Mouse (Mus musculus): ENCODE measurements around the gene Gm10961. TPM values are rescaled to one million over a fixed set of nuclear protein-coding genes. Genes with fewer than 3 reads are reported as not detected.

The Gm10961 gene
- total RNA-seq (2021), result not detected
- long read RNA-seq, experiment 1, result 0 reads
- long read RNA-seq, experiment 2, result 0 reads

DNA sequence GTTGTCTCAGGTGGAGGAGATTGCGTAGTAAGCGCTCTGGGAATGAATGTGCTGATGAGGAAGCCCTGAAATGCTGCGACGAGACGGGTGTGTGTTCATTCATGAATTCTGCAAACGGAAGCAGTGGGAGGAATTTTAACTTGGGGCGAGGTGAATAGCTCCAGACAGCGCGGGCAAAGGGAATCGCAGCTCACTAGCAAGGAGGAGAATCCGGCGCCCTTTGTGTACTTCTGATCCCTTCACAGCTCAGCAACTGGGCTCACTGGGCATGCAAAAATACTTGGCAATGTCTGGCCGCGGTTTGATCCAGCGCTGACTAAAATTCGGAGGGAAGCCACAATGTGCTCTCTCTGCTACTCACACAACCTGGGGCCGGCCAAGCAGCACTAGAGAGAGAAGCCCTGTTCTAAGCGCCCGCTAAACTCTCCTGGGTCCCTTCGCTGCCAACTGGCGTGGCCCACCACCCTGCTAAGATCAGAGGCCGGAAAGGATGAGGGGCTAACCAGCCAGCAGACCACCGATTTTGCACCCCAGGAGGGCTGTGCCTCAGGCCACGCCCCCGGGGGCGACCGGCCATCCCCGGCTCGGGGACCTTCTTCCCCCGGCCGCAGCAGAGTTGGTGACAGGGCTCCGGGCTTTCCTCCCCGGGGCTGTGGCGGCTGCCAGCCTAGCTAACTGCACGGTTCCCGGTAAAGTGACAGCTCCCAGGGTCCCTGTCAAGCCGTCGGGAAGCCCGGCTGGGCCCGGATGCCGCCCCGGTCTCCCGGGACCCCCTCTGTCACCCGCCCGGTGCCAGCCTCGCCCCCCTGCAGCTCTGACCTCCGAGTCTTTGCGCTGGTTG, at the start of gene Gm10961:
Gm10961 (plus strand) TSS at position 641 of the 841 bp plus-strand sequence.
- DNase-seq (ENCODE audit: low spot score in 2 of 2), result peak; percentile 36 to 62

GRCm38 (mm10) chr3:107582130-107582874, 48.8 kb upstream of the Gm10961 start:
- DNase-seq (ENCODE audit: low spot score in 2 of 2), result no peak

GRCm38 (mm10) chr3:107582875-107583767, 48.0 kb upstream of the Gm10961 start:
- no peak for DNase-seq (ENCODE audit: low spot score in 2 of 2)

- DNase-seq (ENCODE audit: low spot score in 2 of 2), result no peak
These were observed 47.2 kb upstream of the Gm10961 start for GRCm38 (mm10) chr3:107583893-107584292.

DNA sequence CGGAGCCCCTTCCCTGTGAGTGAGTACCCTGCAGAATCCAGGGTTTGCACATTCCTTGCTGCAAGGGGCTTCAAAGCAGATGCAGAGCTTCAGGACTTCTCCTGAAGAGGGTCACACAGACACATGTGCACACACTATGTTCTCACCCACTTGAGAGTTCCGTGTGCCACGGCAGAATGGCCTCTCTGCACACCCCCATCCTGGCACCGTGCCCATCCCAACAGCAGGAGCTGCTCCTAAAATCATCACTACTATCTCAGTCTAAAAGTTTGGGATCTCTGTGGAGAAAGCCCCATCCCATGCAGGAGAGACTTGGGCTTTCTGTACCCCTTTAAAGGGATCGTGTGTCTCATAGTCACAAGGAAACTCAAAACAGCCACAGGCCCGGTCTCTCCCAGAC, 44.6 kb upstream of the Gm10961 start:
- DNase-seq (ENCODE audit: low spot score in 2 of 2), result no peak

DNA sequence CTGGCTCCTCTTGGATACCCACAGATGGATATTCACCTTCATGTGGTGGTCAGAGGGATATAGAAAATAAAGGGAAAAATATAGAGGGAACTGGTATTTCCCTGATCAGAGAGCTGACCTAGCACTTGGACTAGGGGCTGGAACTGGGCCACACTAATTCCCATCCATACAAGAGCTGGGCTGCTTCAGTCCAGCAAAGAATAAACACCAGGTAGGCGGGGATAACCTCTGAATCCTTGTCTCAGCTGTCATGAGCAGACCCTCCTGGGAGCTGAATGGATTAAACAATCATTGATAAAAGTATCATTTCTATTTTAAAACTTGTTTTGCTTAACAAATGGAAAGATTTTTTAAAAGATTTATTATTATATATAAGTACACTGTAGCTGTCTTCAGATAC, 39.5 kb upstream of the Gm10961 start:
- DNase-seq (ENCODE audit: low spot score in 2 of 2), result no peak

- DNase-seq (ENCODE audit: low spot score in 2 of 2), result no peak
These were observed 37.5 kb upstream of the Gm10961 start for GRCm38 (mm10) chr3:107593632-107594031.

DNA sequence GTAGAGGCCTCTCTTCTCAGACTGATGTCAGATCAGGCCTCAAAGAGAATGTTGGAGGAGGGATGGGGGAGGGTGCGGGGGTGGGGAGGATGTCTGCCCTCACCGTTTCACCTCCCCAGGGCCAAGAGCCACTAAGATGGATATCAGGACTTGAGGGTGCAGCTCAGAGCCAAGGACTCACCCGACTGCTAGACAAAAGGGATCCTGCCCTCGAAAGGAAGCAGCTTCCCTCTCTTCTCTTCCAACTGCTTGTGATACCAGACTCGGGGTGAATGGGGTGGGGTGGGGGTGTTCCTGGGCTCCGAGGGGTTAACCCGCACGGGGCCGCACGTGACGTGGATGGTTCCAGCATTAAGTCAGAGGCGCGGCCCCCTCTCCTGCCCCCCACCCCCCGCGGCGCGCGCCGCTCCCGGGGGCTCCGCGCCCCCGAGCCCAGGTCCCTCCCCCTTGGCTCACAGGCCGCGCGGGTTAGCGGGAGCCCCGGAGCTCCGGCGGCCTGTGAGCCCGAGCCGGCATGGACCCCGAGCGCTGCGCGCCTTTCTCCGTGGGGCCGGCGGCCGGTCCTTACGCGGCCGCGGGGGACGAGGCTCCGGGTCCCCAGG, 36.4 kb upstream of the Gm10961 start, which contains the start of gene Alx3:
Alx3 (plus strand) TSS at position 370 of the 602 bp plus-strand sequence.
- DNase-seq (ENCODE audit: low spot score in 2 of 2), result no peak

DNA sequence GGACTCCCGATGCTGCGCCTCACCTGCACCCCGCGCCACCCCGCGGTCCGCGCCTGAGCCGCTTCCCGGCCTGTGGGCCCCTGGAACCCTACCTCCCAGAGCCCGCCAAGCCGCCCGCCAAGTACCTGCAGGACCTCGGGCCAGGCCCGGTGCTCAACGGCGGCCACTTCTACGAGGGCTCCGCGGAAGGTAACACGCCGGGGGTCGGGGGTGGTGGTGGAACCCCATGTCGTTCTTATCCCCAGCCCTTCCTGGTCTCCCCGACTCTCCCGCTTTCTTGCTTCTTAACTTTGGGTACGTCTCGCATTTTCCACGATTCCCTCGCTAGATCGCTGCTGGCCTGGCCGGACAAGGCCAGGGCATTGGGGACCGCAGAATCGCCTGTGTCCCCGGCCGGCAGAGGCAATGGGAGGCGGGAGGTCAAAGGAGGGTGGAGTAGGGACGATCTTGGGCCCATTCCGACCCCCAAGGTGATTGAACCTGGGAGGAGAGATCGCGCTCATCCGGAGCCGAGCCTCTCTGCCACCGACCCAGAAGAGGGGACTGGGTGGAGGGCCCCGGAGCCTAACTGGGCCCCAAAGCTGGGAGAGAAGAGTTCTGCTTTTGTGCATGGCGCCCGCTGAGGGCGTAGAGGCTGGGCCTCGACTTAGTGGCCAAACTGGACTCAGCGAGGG, 35.7 kb upstream of the Gm10961 start:
- no peak for DNase-seq (ENCODE audit: low spot score in 2 of 2)

DNA sequence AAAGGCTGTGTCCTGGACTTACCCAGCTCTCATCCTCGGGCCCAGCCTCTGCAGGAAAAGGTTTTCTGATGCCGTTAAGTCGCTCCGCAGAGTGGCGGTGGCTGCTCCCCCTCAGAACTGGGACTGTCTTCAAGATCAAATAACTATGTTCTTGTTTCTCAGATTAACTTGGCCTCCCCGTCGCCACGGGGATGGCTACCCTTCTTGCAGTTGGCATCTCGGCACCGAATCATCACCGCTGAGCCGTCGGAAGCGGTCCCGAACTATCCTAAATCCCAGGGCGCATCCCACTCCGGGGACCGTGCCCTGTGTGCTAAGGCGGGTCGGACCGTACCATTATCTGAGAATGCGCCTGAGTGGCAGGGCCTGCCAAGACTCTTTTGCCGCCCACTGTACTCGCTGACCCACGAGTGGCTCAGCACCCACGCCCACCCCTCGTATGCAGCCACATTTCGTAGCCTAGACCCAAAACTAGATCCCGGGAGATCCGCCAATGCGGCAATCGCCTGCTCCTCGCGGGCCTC, 35.1 kb upstream of the Gm10961 start:
- no peak for DNase-seq (ENCODE audit: low spot score in 2 of 2)

GRCm38 (mm10) chr3:107596559-107596958, 34.6 kb upstream of the Gm10961 start:
- no peak for DNase-seq (ENCODE audit: low spot score in 2 of 2)

DNA sequence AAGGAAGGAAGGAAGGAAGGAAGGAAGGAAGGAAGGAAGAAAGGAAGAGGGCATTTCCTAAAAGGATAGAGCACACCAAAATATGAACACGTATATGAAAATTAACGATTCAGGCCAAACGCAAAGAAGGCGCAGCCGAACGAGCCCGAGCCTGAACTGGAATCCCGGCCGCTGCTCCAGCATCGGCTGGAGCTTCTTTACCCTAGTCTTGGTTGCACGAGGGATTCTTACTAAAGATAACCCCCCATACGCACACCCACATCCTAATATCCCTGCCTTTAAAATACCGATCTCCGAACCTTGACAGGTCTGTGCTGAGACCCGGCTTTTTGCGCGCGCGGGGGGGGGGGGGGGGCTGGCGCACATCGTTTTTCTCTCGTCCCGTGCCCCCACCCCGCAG, 34.0 kb upstream of the Gm10961 start:
- DNase-seq (ENCODE audit: low spot score in 2 of 2), result no peak

DNA sequence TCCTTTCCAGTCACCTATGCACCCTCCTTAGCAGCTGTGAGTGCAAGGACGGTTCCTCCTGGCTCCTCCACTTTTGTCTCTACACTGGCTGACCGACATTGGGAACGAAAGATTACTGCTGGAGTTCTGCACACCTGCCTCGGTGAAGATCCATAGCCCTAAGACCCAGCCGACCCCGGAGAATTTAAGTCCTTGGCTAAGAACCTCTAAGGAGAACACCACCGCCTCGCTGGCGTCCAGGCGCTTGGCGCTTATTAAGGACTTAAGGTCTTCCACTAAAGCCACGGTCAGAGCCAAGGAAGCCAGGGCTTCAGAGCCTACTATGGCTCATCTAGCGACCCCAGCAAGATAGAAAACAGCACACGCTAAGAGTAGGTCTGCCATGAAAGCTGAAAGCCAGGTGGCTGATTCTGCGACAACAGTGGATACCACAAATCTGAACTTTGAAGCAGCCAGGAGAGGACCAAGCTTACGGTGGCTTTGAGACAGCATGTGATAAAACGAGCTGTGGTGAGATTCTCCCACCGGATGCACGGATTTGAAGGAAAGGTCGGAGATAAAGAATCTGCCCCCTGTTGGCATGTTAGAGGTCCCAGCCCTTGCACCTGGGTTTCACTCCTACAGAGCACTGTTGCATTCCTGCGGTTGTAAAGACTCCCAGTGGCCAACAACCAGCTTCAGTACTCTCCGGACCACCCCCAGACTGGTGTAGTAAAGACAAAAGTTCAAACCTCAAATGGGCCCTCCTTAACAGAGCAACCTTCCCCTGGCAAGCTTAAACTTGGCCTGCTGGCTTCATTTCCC, 33.3 kb upstream of the Gm10961 start:
- DNase-seq (ENCODE audit: low spot score in 2 of 2), result no peak

DNA sequence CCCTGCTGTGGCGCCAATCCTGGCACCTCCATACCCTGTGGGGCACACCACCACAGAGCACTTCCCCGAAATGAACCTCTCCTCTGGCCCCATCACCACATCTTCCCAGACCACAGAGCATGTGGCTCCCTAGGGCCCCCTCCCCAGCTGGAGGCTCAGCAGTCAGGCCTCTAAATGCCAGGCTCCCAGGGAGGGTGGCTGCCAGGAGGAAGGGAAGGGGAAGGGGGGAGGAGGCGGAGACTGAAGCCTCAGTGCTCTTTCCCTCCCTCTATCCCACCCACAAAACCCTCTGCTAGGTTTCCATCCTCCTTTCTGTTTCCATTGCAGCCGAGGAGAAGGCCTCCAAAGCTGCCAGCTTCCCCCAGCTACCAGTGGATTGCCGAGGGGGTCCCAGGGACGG, 31.0 kb upstream of the Gm10961 start:
- no peak for DNase-seq (ENCODE audit: low spot score in 2 of 2)

DNA sequence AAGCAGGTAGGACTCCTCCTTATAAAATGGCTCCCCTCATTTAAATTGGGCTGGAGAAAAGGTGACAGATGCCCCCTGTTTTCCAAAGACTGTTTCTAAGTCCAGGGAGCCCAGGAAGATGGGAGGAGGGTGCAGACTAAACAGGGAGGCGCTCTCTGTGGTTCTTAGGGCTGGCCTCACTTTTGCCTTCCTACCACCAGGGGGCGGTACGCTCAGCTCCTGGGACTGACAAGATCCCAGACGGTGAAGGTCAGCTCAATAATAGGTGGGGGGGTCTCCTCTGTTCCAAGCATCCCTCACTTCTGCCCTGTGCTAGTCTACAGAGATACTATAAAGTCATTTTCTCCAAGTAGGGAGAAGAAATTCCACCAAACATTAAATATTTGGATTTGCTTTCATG, 25.8 kb upstream of the Gm10961 start:
- DNase-seq (ENCODE audit: low spot score in 2 of 2), result peak; percentile 45 to 60

- DNase-seq (ENCODE audit: low spot score in 2 of 2), result no peak
These were observed 23.9 kb upstream of the Gm10961 start for GRCm38 (mm10) chr3:107607221-107607620.

DNA sequence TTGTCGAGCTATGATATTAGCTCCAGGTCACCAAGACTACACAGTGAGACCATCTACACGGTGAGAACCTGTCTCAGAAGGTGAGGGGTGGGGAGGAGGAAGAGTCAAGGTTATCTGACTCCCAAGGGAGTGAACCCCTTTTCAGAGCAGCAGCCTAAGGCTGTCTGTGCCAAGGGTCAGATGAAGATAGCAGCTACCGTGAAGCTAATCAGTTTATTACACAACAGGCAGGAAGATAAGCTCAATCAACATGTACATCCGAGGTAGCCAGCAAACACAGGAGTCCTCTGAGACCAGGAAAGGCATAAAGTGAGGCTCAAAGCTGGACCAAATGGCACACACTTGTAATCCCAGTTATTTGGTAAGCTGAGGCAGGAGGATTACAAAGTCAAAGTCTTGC, 22.3 kb upstream of the Gm10961 start:
- no peak for DNase-seq (ENCODE audit: low spot score in 2 of 2)

DNA sequence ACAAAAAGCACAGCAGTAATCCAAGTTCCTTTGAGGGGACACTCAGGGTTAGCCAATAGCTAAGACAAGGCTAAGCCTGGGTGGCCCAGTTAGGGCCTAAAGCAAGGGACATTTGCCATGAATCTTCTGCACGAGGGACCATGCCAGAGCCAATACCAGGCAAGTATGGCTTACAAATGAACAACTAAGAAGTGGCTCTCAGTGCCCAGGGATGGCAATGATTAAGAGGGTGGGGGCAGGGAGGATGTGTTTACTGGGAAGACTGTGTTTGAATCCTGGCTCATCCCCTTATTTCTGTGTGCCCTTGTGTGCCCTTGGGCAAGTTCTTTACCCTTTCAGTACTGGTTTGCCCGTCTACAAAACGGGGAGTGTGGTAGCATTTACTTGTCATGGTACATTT, 21.7 kb upstream of the Gm10961 start:
- no peak for DNase-seq (ENCODE audit: low spot score in 2 of 2)

DNA sequence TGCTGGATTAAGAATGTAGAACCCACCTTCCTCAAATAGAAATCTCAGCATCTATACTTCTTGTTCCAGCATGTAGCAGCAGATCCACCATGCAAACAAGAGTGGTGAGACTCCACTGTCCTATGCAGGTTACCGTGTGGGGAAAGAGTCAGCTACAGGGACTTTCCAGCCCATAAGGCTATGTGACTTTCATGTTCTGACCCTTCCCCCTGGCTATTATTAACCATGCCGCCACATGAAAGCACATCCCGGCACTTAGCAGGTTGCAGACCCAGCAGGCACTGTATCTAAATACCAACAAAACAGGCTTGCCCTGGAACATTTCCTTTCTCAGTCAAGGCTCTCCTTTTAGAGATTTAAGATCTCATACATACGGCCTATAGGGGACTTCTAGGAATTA, 19.7 kb upstream of the Gm10961 start:
- DNase-seq (ENCODE audit: low spot score in 2 of 2), result no peak

Data from left cerebral cortex, adult 18-20 months (tissue).